Mouse (Mus musculus) liver, adult 2 months (tissue): ENCODE data around the gene Dpy30.
A peak's percentile ranks its signal among the peaks of the same experiment; 100 is the strongest.

ENCODE experiments used
- CTCF ChIP-seq: fragments of 200-500 bp; IDR thresholded peaks from 2 replicates; pipeline ENCODE4 v1.5.1; 2011; ENCODE audit warnings: low read depth, low read length, control low read depth
- POLR2A ChIP-seq: fragments of 200-500 bp; IDR thresholded peaks from 2 replicates; pipeline ENCODE4 v1.6.1; 2011; ENCODE audit warnings: low read length, control low read depth; ENCODE audit not compliant: insufficient read depth; ENCODE audit errors: extremely low read depth

- TF ChIP-seq CTCF (no peak), POLR2A (peak; percentile 68; the same call in 1 of the 2 replicates)
Measured at GRCm38 (mm10) chr17:74316309-74316863, 7.4 kb downstream of the Dpy30 start.
